Mouse (Mus musculus) liver, postnatal 0 days (tissue): ENCODE results near the gene Fam111a.

Experiments used
- CTCF ChIP-seq: sonication (generic); IDR thresholded peaks from 2 replicates; pipeline ENCODE4 v1.5.1; 2016; ENCODE audit warnings: antibody characterized with exemption, low read depth
- EP300 ChIP-seq: IDR thresholded peaks from 2 replicates; pipeline ENCODE4 v1.6.1; 2016; ENCODE audit warnings: antibody characterized with exemption, low read depth, mild to moderate bottlenecking

DNA sequence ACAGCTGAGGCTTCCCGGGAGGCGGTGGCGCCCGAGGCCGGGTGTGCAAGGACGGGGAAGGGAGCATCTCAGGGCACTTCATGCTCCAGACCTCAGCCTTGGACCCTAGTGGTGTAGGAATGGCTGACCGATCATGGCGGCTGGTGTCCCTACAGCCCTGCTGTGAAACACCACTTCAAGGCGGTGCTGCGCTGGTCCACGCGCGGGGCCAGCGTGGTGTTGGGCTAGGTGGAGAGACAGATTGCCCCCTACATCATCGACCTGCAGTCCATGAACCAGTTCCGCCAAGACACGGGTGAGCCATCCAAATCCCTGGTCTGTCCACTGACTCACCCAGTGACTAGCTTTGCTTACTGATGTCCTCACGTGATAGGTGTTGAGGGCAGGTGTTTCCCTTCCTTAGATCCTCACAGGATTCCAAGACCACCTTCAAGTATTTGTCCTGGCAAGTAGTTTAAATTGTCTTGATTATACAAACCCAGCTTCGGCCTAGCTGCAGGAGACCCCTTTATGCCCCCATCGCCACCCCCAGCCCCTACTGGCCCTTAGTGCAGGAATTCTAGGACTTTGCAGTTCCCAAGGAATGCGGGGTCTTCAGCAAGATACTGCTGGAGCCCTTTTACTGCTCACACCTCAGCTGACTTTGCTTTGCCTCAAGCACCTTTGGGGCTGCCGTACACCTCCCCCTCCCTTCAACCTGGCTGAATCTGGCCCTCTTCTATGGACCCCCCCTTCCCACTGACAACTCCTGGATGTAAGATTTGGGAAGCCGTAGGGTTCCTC is 50.9 kb downstream of the Fam111a start:
- TF ChIP-seq CTCF (no peak), EP300 (no peak)
